Mouse (Mus musculus) kidney, postnatal 36 days (tissue): ENCODE measurements around the gene Pon3.
A peak's percentile ranks its signal among the peaks of the same experiment; 100 is the strongest.

ENCODE experiments used
- DNase-seq, 2 experiments: peaks; one replicate each; pipeline ENCODE4 v3.0.0; 2021 to 2022; ENCODE audit warnings: mixed read lengths in 2 of 2

Gene Pon3

DNA sequence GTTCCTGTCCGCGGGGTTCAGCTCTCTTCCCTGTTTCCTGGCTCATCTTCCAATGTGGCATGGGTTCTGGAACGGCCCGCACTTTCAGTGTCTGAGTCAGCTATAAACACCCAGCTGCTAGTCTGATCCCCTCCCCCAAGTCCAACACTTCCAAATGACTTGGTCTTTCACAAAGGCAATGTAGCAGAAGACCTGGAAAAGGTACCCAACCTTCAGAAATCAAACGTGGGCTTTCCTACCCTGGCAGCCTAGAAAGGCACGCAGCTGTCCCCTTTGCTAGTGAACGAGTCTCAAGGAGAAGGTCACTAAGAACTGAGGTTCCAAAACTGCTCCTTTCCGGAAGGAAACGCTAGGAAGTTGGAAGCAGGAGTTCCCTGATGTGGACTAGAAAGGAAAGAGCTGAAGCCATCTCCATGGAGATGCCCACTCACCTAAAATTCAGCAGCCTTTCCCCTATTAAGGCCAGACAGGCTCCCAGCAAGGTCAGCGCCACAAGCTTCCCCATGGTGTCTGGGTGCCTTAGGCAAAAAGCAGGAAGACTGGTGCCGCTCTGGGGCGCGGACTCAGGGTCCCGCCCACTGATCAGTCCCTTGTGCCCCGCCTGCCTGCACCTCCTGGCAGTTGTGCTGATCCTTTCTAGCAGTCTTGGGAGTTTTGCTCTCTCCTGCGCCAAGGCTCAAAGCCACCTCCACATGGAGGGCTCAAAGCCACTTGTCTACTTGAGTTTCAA is at the start of gene Pon3:
Gene Pon3 (minus strand): TSS at position 565 of the 730 bp plus-strand sequence.
- peak; percentile 55 to 73 for DNase-seq

DNA sequence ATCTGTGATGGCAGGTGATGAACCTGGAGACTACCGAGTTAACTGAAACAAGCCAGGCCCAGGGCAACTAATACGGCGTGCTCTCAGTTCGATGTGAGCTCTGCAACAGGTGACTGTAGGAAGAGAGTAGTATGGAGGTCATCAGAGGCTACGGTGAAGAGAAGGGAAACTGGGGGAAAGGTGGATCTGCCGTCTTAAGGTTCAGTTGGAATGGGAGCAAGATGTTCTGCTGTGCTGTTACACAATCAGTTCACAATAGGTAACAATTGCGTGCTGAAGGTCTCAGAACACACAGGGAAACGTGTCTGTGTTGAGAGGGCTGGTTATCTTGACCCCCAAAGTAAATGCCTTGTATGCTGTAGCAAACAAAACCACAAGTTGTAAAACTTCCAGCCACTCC is 48.9 kb upstream of the Pon3 start:
- DNase-seq: peak; percentile 27 to 47

DNA sequence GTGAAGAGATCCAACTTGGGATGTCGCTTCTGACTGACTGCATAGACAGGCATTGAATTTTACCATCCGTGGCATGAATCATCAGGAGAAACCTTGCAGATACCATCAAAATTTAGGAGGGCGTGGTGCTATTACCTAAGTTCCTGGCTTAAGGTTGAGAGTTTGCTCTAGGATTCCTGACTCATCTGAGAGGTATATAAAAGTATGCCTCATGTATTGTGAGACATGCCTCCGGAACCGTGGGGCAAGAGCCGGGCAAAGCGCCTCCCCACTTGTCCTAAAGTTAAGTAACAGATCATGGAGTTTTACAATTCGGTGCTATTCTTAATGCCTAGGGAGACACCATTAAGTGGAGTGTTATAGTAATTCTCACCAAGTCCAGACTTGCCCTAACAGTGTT is 44.5 kb upstream of the Pon3 start:
- DNase-seq: no peak

DNA sequence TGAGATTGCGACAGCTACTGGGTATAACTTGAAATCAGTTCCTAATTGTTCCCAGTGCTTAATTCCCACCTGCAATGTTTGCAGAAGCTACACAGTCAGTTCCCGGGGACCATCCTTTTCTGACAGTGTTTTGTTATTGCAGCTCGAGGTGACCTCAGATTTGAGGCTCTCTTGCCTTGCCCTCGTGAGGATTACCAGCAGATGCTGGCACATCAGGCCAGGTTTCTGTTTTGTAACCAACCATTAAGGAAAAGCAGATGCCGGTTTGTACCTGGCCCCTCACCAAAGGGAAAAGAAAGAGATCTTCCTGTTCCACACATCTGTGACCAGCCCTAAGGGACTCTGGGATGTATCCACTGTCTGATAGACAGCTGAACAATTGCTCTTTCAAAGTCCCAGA is 43.5 kb upstream of the Pon3 start:
- no peak for DNase-seq

DNA sequence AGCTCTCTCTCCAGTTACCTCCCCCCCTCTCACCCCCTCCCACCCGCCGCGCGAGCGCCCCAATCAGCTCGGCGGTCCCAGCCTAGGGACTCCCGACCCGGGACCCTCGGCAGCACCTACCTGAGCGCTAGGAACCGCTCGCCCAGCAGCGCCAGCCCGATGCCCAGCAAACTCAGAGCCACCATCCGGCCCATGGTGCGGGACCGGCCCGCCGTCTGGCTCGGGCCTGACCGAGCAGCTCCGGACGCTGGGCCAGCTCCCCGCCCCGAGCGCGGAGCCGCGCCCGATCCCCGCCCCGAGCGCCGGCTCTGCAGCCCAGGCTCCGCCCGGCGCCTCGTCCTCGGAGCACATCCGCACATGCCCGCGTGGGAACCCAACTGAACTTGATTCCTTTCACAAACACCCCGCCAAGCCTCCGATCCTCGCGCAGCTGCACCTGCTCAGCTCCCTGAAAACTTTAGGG is 42.0 kb upstream of the Pon3 start, which contains the start of gene Pon2:
Gene Pon2 (minus strand): TSS at position 364 of the 463 bp plus-strand sequence.
- DNase-seq: peak; percentile 81 to 89

DNA sequence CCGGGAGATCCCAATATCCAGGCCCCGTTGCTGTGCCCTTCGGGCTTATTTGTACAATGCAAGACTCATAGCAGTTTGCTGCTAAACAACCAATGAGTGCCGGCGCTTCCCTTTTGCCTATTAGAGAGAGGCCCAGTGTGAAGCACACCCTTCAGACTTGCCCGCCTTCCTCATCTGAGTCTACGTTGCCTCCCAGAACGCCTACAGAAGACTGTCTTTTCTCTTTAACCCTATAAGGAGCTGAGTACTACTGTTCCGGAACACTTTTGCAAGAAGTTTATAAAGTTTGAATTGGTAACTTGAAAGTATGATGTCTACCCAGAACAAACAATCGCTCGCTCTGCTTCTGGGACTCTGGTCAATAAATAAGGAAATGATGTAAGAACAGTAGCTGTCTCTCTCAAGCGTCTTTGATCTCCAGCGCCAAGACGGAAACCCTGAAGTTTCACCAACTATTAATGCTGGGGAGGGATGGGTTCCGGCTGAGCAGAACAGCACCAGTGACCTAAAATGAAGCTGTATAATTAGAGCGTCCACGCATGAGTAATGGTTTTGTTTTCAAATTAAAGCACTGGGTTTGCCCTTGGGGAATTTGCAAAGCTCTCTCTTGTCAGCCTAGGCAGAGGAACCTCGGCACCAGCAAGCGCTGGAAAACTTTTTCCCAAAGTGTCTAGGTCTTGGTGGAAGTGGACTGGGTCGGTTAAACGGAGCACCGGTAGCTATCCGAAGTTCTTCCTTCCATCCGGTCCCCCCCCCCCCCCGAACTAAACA is 41.4 kb upstream of the Pon3 start:
- peak; percentile 58 to 59 for DNase-seq

DNA sequence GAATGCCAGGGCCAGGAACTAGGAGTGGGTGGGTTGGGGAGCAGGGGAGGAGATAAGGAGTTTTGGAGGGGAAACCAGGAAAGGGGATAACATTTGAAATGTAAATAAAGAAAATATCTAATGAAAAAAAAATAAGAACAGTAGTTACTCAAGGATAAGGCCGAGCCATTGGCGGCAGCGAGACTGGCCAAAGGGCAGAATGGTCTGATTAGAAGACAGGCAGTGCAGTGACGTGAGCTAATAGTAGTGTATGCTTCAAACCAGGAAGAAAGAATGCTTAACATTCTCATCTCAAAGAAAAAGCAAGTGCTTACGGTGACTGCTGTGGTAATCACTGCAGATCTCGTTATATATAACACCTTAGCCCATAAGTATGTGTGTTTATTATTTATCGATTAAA is 40.0 kb upstream of the Pon3 start:
- DNase-seq: no peak

DNA sequence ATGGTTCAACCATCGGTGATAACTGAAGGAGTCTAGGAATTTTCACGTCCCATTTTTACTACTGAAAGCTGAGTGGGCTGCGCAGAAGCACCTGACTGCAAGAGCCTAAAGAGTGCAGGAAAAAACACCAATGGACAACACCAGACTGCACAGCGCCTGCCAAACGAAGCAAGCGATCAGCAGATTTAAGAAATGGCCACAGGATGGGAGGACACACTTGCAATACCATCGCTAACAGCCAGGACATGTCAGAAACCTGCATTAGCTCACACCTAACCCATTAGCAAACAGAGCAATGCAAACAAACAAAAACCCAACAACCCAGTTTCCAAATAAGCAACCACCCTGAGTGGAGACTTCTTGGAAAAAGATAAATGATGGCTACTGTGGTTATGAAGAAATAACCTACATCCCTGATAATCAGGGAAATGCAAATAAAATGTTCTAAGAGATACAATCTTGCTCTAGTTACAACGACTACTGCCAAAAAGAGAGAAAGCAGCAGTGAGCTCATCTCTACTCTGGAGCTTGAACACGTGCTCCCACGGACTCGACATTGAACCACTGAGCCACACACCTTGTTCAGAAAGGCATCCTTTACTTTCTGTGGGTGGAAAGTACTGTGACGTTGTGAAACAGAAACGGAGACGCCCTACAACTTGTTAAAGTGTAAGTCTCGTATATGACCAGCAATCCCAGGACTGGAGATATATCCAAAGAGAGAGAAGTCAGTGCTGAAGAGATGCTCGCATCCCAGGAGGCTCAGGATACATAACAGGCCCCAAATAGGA is 38.8 kb upstream of the Pon3 start:
- DNase-seq: no peak

DNA sequence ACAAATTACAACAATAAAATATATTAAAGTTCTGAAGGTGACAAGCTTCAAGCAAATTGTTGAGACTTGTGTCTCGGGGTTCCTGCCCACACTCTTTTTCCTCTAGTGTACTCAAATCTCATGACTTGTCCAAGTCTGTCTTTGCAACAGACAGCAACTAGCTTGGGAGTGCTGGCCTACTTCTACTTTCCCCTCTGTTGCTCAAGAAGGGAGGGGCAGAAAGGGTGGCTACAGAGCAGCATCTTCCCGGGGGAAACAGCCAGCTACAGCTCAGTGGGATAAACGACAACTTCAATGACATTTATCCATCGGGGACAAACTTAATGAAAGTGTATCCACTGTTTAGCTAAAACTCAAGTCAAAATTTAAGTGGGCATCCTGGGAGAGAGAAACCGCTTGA is 36.8 kb upstream of the Pon3 start:
- DNase-seq: no peak

DNA sequence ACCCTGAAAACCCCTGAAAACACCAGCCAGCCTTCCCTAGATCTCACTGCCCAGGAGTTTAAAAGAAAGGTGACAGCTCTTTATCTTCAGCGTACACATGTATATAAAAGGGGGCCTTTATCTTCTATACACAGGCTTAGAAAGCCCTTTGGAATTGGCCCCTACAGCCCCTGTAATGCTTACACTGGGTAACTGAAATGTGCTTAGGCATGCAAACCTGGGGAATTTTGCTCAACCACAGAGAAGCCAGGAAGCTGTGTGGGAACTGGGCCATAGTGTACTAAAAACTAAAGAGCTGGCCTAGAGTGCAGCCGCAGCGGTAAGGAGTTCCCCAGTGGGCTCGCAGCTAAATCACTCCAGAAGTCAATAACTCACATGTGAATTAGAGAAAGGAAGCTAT is 35.4 kb upstream of the Pon3 start:
- DNase-seq: peak; percentile 17 to 36

DNA sequence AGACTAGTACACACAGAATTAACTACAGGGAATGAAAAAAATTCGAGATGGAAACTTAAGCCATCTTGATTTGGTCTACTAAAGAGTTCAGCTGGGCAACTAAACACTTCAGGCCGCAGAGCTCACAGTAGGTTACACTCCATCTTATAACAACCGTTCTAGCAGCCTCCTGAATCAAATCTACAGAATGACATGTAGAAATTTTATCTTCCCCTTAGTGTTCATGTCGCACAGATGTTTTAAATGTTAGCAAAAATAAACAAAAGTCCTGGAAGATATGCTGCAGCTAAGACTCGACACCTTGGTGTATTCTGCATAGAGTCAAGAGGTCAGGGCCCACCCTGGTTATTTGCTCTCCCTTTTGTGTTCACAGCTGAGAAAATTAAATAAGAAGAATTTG is 31.8 kb upstream of the Pon3 start:
- no peak for DNase-seq

DNA sequence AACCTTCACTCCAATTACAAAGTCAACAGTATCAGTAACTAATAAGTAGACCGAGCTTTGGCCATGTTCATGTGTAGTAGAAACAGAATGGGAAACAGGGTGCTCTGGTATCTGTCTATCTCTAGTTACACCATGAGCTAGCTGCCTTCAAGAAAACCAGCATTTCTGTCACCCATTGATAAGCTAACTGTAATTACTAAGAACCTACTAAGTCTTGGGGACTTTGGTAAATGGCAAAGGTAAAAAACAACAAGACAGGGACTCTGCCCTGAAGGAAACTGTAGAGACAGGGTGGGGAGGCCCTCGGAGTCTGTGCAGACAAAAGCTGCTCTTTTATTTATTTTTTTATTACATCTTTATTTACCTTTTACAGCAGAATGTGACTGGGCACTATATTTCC is 31.3 kb upstream of the Pon3 start:
- no peak for DNase-seq

DNA sequence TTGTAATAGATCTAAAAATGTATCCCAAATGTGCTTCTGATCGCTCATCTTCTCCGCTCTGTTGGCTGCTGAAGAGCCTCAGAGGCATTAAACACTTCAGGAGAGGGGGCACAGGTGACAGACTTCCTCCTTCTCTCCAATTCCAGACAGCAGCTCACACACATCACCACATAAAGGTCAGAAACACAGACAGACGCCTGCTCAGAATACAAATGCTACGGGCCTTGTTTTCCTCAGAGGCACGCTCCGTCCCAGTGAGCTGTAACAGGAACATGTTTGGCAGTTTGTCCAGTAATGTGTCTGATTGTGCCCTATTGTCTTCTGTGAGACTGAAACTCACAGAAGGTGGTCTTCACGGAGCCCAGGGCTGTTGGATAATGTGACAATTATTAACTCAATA is 26.3 kb upstream of the Pon3 start:
- peak in 1 of 2 experiments; percentile 9 for DNase-seq

DNA sequence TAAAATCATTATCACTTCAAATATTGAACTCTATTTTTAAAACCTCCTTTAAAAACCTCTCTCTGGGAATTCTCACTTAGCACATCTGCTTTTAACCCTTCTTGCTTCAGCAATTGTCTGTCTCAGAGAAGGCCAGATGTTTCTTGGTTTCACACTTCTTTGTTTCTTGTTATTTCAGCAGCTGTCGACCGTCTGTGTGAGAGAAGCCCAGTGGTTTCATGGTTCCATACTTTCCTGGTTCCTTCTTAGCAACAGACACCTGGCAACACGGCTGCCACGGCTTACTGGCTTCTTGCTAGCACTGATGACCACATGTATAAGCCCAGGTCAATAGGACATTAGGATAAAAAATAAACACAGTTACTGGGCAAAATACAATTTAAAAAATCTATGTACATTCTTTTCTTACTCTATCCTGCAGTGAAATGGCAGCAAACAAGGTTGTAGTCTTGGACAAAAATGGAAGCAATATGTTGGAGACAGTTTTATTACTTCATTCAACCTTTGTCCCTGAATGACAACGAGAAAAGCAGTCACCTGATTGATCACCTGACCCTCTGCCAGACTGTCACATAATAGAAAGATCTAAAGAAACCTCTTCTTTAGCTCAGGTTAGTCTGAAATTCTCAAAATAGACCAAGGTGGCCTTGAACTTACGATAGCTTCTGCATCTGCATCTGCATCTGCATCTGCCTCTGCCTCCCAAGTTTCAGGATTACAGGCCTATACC is 24.7 kb upstream of the Pon3 start:
- no peak for DNase-seq

DNA sequence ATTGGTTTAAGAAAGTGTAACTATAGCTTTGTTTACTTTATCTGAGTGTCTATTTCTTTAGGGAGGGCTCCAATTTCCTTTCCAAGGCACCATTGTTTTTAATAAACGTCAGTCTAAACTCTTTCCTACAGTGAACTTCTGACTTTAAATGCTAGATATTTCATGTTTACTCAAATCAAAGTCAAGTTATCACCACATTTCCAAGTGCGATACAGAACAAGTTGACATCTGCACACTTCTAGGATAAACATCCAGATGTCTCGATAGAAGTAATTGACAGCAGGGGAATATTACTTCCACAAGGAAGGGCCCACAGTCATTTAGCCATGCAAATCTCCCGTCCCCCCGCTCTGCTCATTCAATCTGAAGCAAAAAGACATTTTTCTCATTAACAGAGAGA is 21.9 kb upstream of the Pon3 start:
- DNase-seq: no peak

DNA sequence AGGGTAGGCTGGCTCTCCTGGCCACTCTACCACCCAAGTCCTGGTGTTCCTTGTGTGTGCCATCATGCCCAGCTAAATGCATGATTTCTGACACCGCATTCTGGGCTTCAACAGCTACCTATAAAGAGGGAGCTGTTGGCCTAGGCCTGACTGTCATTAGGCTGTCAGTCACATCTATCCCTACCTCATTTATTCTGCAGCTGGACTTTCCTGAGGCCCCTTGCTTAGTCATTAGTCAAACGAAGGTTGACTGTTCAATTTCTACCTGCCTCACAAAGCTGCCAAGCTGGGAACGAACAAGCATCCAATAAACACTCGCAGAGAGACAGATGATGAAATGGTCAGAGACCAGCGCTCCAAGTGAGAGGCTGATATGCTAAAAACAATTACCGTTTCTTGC is 13.6 kb upstream of the Pon3 start:
- no peak for DNase-seq

DNA sequence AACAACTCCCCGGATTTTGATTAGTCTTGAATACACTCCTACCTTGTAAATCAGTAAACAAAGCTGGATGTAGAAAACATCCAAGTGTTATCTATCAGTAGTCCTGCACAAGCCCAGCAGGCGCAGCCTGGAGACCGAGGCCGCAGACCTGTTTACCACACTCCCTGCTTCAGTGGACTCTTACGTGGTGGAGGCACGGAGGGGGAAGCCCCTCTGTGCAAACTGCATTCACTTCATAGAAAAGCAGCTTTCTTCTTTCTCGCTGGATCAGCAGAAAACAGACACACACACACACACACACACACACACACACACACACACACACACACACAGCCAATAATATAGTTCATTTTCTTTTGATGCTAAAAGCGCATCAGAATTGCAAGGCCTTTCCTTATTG is 8.7 kb upstream of the Pon3 start:
- no peak for DNase-seq

DNA sequence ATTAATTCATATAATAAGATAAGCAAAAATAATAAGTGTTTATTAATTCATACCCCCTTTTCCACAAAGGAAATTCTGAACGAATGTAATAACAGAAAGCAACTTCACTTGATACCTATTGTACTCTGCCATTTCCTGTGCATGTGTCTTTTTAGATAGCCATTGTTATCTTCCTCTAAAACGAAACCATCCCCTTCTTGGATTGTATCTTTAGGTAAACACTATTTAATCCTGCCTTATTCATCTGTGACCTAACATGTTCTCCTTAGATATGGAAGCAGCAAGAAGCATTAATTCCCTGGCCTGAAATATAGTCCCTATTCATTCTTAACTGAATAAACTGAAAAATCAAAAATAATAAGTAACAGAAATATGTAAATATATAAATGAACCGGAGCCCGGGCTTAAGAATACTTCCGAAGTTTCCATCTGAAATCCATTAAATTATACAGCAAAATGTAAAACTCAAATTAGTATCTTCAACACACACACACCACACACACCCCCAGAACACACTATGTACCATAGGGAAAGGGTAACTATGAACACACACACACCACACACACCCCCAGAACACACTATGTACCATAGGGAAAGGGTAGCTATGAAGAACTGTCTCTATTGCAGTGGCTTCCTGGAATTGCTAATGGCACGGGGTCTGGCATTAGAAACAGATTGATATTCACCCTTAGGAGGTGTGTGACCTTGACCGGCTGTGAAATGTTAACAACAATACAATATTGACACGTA is 7.3 kb upstream of the Pon3 start:
- no peak for DNase-seq

DNA sequence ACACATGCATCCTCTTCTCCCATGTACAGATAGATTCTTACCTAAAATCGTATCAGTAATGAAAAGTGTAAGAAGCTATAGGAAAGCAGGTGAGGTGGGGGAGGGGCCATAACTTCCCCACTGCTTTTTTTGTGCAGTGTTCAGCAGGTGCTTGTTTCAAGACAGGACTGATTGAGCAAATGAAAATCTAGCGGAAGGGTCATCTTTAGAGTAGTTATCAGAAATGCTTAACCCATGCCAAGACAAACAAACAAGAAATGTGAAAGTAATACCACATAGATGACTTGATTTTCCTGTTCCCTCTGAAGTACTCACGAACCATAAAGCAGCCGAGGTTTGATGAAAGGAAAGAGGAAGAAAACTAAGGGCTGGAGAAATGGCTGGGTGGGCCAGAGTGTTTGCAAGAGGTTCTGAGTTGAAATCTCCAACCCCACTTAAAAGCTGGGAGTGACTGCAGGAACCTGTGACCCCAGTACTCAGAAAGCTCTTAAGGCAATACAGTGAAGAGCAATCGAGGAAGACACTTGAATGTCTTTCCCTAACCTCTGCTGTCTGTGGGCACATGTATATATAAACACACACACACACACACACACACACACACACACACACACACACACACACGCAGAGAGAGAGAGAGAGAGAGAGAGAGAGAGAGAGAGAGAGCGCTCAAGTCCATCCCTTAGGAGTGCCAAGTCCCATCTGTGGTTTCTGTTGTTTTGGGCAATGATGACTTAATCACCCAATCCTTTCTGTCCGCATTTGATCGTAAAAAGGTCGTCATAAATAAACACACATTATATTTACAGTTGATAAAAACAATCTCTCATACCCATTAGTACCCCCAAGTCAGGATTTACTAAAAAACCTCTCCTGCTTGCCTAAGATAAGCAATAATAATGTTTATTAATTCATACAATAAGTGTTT is 6.5 kb upstream of the Pon3 start:
- no peak for DNase-seq

DNA sequence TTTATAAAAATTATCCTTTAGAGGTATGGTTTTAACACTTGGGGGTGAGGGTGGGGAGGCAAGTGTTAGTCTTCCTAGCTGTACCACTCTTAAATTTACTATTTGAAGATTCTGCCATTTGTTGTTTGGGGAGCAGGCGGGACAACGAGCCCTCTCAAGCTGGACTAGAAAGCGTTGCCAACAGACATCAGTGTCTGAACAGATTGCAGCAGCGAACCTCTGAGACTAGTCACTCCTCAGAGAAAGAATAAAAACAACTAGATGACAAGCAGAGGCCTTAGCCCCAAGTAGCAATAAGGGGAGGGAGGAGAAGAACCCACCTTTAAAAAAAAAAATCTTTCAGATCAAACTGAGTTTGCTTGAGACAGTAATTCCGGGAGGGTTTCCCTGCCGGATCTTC is 795 bp downstream of the Pon3 start:
- no peak for DNase-seq

DNA sequence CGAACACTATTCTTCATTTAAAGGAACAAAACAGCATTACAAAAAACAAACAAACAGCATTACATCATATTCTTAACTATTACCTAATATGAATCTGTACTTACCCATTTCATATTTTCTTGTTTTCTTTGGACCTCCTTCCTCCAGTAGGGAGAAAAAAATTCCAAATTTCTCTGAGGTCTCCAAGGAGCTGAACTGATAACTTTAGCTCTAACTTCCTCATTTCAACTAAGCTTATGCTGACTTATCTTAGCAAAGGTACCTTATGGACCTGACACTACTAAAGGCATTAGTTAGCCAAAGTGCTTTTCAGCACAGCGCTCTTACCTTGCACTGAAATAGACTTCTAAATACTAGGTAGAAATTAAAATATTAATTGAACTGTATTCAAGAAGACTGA is 1.2 kb downstream of the Pon3 start:
- DNase-seq: no peak
